In the genomic region with DNA sequence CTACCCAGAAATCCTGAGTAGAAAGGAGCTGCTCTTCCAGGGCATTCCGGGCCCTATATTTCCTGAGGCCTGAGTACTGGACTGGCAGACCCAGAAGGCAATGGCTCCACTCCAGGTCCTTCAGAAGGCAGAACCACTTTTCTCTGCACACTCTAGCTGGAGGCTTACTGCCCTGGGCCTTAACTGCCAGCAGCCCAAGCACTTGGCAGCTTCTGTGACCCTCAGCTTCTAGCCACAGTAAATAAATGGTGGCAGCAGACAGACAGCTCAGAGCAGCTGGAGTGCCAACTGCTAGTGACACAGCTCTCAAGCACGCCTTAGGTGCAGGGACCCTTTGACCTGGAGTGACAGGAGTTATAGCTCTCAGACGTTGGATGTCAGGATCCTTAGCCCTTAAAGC, we compare ENCODE assay signal across 24 mouse cellular contexts. TPM values are rescaled to one million over a fixed set of nuclear protein-coding genes. Genes with fewer than 3 reads are reported as not detected.
DNase-seq lines count a peak whose midpoint lies in the region; ATAC-seq and TF ChIP-seq lines count a peak whose summit lies in the region.
"Had no signal": no experiment of that assay in that cellular context is flagged by ENCODE, and none has a peak within 500 bp of the region (broad histone marks: within the 10 kb centered on the region; RNA-seq: fewer than 3 reads in every experiment).

No protein-coding gene starts in this region.

- H3K4me3 ChIP-seq in gastrocnemius, adult 2 months: no peak overlapping the region
- H3K4me3 ChIP-seq in lung, postnatal 0 days (ENCODE audit: low read depth, low read length): no peak overlapping the region
- H3K4me3 ChIP-seq: embryonic facial prominence, embryonic 10.5 days; forebrain, embryonic 15.5 days; hindbrain, embryonic 12.5 days; left cerebral cortex, adult 2 months; limb, embryonic 13.5 days; megakaryocyte, embryonic 14.5 days; neural tube, embryonic 12.5 days had no signal

- no peaks in the 10 kb centered on the region for H3K36me3 ChIP-seq in lung, postnatal 0 days (ENCODE audit: insufficient read depth, low read length)
- H3K36me3 ChIP-seq: embryonic facial prominence, embryonic 10.5 days; forebrain, embryonic 15.5 days; G1E; hindbrain, embryonic 12.5 days; limb, embryonic 13.5 days; neural tube, embryonic 12.5 days had no signal

- DNase-seq in gastrocnemius, adult 2 months: peak; percentile 32
- no peak for DNase-seq in gastrocnemius, adult 18-20 months (ENCODE audit: low spot score)
- peak; percentile 30 for DNase-seq in lung, postnatal 0 days (ENCODE audit: low spot score)
- no peak for DNase-seq in lung, postnatal 4 days
- peak; percentile 90 for DNase-seq in adipocyte (ENCODE audit: low spot score)
- peak; percentile 45 for DNase-seq in lung, postnatal 36 days
- no peak for DNase-seq in kidney, adult 11 months
- DNase-seq in spleen, adult 18-20 months: no peak
- DNase-seq: cerebellum, adult 11 months; cerebellum, postnatal 25 days; kidney, postnatal 14 days; liver, postnatal 0 days; right cerebral cortex, postnatal 25 days; thymus, postnatal 36 days had no signal

- H3K4me2 ChIP-seq in lung, postnatal 0 days (replicated peaks; ENCODE audit: low read depth, low read length): no peak overlapping the region
- H3K4me2 ChIP-seq: forebrain, embryonic 15.5 days; hindbrain, embryonic 12.5 days; limb, embryonic 13.5 days; neural tube, embryonic 12.5 days had no signal

- TF ChIP-seq EP300 in lung, postnatal 0 days (IDR thresholded peaks at IDR 0.05): no peak

- no peaks in the 10 kb centered on the region for H3K4me1 ChIP-seq in lung, postnatal 0 days (ENCODE audit: insufficient read depth, low read depth, low read length)
- H3K4me1 ChIP-seq: hindbrain, embryonic 12.5 days; neural tube, embryonic 12.5 days had no signal

- no peaks in the 10 kb centered on the region for H3K27me3 ChIP-seq in lung, postnatal 0 days (replicated peaks; ENCODE audit: insufficient read depth, low read length)
- H3K27me3 ChIP-seq: forebrain, embryonic 15.5 days; hindbrain, embryonic 12.5 days; limb, embryonic 13.5 days; neural tube, embryonic 12.5 days had no signal

- intact Hi-C loops in gastrocnemius, adult 2 months (cut with DNase I): no loop called here

- H3K9me3 ChIP-seq in lung, postnatal 0 days (ENCODE audit: low read length): no peaks in the 10 kb centered on the region
- H3K9me3 ChIP-seq: embryonic facial prominence, embryonic 10.5 days; forebrain, embryonic 15.5 days; G1E; hindbrain, embryonic 12.5 days; limb, embryonic 13.5 days; megakaryocyte, embryonic 14.5 days; neural tube, embryonic 12.5 days had no signal

- WGBS in lung, postnatal 0 days: 33% methylated on average over 3 of the region's 3 CpGs

- H3K27ac ChIP-seq in gastrocnemius, adult 2 months: no peak overlapping the region
- no peak overlapping the region for H3K27ac ChIP-seq in lung, postnatal 0 days (ENCODE audit: low read length)
- H3K27ac ChIP-seq: embryonic facial prominence, embryonic 10.5 days; forebrain, embryonic 15.5 days; hindbrain, embryonic 12.5 days; left cerebral cortex, adult 2 months; limb, embryonic 13.5 days; neural tube, embryonic 12.5 days had no signal

- TF ChIP-seq CTCF in gastrocnemius, adult 2 months (IDR thresholded peaks at IDR 0.05): no peak
- no peak for TF ChIP-seq CTCF in lung, postnatal 0 days (IDR thresholded peaks at IDR 0.05)

- H3K9ac ChIP-seq in lung, postnatal 0 days (replicated peaks; ENCODE audit: low read depth): no peak overlapping the region
- H3K9ac ChIP-seq: forebrain, embryonic 15.5 days; hindbrain, embryonic 12.5 days; limb, embryonic 13.5 days; liver, postnatal 0 days; neural tube, embryonic 12.5 days had no signal

- peak; percentile 60 for ATAC-seq in lung, postnatal 0 days
- ATAC-seq: CD4-positive, CD25-positive, alpha-beta regulatory T cell, adult 4 months; forebrain, embryonic 15.5 days; intestine, postnatal 0 days; liver, postnatal 0 days had no signal

RNA-seq across cellular contexts. Expression of a gene that starts 45.5 kb away (rescaled TPM):
- 10 to 100 TPM; 15.1 to 15.6 TPM for total RNA-seq in gastrocnemius, adult 2 months (2021)
- total RNA-seq in gastrocnemius, adult 18-20 months (2021): 10 to 100 TPM; 14.1 to 15.4 TPM
- 16.2 and 18.9 TPM in 2 replicates for polyA plus RNA-seq in lung, postnatal 0 days (2015; fragmentation: Nextera tagmentation; extraction: Ambion mirVana)

RNA-seq across cellular contexts. Expression of a gene that starts 45.5 kb away (rescaled TPM):
- total RNA-seq in gastrocnemius, adult 2 months (2021): 1 to 10 TPM; 7.3 to 9.4 TPM
- 1 to 10 TPM; 6.0 to 8.5 TPM for total RNA-seq in gastrocnemius, adult 18-20 months (2021)
- polyA plus RNA-seq in lung, postnatal 0 days (2015; fragmentation: Nextera tagmentation; extraction: Ambion mirVana): 7.3 and 7.4 TPM in 2 replicates

Comparison
In these comparisons a context has a peak if more than half of its experiments do, and no peak if none do; other contexts are left out.
1. DNase-seq: peak in gastrocnemius, adult 2 months (single experiment), lung, postnatal 0 days (single experiment), adipocyte (single experiment) and lung, postnatal 36 days (single experiment); none in gastrocnemius, adult 18-20 months (single experiment), lung, postnatal 4 days (0 of 2), kidney, adult 11 months (single experiment) and spleen, adult 18-20 months (0 of 2).